Mouse (Mus musculus) right cerebral cortex, postnatal 4 days (tissue): ENCODE measurements around the gene Scn4a.
A peak's percentile ranks its signal among the peaks of the same experiment; 100 is the strongest.
"Not testable (repeated sequence)": the region's sequence is repeated elsewhere in the genome, so short reads cannot be mapped to it uniquely, and the experiment has no call there.

Experiments used
- DNase-seq: peaks from one replicate; pipeline ENCODE4 v3.0.0-alpha.2; 2022

Scn4a gene

DNA sequence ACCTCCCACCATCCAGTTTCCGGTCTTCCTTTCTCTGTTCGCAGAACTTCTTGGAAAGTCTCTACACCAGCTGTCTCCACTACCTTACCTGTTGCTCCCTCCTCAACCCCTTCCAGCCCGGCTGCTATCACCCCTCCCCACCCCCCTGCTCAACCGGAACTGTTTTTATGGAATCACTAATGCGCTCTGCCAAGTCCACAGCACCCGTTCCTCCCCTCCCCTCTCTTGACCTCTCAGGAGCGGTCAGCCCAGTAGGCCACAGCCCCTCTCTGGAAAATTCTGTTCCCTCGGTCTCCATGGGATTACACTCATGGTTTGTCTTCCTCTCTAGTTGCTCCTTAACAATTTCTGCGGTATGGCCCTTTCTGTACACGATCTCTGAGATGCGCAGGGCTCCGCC, at the start of gene Scn4a:
Gene Scn4a (minus strand): TSS at position 101 of the 400 bp plus-strand sequence.
- no peak for DNase-seq

DNA sequence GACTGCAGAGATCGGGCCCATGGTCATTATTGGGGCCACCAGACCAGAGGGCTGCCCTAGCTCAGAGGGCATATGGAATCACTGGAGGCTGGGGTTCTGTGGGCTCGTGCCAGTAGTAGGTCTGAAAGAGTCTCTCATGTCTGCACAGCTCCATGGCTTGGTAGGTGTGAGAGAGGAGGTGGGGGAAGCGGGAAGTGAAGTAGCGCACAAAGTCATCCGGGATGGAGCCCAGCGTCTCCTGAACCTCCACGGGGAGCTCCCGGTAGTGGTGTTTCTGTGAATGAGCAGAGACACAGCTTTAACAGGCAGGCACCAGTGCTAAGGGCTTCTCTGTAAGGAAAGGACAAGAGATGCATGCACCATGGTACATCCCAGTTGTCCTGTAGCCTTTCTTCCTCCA, 45.4 kb upstream of the Scn4a start:
- no peak for DNase-seq

DNA sequence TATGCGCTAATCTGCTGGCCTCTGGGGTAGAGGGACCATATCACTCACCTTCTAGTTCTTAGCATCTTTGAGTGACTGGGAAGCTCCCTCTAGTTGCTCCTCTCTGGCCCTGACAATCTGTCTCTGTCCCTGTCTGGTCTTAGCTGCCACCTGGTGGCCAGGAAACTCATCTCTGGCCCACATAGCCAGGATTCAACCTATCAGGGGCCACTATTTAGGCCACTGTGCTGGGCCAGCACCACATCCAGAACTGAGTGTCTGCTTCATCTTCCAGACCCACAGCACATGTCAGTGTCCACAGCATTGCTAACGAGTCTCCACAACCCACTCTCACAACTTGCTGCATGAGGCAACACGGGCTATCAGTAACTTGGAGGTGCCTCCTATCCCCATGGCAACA, 44.6 kb upstream of the Scn4a start:
- no peak for DNase-seq

DNA sequence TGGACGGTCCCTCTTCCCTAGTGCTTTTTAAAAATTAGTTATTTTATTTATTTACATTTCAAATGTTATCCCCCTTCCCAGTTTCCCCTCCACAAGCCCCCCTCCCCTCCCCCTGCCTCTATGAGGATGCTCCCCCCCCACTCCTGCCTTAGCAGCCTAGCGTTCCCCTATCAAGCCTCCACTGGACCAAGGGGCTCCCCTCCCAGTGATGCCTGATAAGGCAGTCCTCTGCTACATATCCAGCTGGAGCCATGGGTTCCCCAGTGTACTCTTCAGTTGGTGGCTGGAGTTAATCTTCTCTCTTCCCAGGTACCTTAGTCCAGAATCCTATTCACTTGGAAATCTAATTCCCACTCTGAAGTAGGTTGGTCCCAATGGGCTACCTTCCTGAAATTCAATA, 41.0 kb upstream of the Scn4a start:
- DNase-seq = not testable (repeated sequence)

DNA sequence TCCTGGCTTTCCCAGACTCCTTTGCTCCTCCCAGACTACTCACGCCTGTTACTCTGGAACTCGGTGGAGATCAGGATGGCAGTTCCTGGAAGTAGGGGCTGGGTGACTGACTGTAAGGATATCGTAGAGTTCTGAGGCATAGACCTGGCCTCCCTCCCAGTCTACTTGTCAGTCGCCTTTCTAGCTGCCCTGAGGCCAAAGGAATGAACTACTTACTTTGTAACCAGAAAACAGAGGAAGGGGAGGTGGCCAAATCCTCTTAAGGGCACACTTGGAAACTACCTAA, 40.2 kb upstream of the Scn4a start:
- no peak for DNase-seq

DNA sequence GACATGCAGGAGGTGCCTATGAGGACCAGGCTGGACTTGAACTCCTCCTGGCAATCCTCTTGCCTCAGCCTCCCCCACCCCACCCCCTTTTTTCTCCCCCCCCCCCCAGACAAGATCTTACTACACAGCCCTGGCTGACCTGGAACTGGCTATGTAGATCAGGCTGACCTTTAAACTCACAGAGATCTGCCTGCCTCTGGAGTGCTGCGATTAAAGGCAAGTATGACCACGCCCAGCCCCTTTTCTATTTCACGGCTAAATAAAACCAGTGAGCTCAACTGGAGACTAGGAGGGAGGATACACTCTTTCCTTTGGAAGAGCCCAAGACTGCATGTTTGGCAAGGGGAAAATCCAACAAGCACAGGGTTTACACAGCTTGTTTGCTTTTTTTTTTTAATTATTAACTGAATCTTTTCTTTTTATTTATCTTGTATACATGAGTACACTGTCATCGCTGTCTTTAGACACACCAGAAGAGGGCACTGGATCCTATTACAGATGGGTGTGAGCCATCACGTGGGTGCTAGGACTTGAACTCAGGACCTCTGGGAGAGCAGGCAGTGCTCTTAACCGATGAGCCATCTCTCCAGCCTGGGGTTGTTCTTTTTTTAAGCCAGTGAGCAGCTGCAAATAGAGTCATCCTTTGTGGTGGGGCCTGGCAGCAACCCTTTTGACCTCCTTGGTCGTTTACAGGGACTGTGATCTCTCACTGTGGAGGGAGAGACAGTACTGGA, 39.7 kb upstream of the Scn4a start:
- no peak for DNase-seq

DNA sequence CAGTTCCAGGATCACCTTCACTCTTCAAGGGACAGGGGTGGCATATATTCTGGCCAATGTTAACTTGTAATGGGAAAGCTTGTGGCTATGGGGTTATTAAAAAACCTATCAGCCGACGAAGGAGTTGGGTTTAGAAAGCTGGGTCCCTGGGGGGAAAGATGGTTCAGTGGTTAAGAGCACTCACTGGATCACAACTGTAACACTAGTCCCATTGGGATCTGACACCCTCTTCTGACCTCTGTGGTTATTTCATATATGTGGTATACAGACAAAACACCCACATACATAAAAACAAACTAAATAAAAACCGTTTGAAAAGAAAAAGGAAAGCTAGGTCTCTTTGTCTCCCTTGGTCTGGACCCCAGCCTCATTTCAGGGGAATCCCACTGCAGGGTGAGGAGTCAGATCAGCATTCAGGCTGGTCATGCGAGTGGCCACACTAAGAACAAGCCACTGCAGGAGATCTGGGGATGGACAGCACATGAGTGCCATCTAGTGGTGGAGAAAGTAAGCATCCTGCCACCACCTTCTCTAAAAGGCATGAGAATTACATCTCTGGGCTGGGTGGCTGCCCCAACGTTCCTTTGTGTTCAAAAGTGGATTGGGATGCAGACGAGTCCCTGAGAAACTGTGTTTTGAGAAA, 38.6 kb upstream of the Scn4a start:
- DNase-seq = peak; percentile 59

DNA sequence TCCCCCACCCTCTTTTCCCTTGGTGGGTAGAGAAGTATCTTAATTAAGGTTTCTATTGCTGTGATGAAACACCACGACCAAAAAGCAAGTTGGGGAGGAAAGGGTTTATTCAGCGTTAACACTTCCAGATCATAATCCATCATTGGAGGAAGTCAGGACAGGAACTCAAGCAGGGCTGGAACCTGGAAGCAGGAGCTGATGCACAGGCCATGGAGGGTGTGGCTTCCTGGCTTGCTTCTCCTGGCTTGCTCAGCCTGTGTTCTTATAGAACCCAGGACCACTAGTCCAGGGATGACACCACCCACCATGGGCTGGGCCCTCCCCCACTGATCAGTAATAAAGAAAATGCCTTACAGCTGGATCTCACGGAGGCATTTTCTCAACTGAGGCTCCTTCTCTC, 37.7 kb upstream of the Scn4a start:
- DNase-seq = no peak

DNA sequence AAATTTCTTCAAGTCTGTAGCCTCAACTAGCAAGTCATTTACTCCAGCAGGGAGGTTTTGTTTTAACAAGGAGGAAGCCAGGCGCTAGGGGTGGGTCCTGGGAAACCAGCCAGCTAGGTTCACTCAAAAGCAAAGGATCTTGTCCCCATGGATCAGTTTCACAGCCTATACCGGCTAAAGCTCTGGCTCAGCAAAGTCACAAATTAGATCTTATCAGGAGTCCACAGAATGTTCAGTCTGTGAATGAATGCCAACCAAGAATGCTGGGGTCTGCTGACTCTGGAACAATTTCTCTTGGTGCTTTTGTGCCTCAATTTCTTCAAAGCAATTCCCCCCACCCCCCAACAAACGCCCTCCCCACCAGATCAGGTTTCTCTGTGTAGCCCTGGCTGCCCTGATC, 36.5 kb upstream of the Scn4a start:
- DNase-seq = no peak

DNA sequence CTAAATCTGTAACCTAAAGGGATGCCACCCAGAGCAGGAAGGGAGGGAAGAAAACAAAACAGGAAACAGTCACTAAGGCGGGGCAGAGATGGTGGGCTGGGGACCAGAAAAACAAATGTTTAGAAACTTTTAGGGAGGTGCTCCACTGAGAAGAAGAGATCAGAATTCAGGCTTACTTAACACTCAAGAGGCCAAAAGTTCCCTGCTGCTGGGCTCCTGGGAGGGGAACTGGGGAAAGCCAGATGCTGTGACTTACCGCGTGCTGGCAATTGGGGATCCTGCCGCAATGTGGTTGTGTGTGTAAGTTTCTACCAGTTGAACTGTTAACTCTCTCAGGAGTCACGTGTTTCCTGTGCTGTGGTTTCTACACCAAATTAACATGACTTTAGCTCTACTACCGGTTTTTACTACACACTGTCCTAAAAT, 34.7 kb upstream of the Scn4a start, which contains the start of gene Icam2:
Gene Icam2 (minus strand): TSS at position 285 of the 426 bp plus-strand sequence.
- DNase-seq = no peak

DNA sequence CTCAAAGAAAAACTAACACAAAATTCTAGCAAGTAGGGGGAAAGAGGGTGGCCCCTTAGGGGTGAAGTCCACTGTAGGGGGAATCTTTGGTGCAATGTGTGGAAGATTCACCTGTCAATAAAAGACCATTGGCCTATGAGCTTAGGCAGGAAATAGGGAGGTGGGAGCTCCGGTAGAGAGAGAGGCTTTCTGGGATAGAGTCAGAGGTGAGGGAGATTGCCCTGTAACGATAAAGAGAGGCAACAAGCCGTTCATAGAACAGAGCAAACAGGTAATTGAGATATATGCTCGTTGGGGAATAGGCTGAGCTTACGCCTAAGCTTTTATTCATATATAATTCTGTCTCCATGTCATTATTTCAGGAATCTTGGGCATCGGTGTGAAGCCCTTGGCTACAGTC, 33.9 kb upstream of the Scn4a start:
- no peak for DNase-seq

DNA sequence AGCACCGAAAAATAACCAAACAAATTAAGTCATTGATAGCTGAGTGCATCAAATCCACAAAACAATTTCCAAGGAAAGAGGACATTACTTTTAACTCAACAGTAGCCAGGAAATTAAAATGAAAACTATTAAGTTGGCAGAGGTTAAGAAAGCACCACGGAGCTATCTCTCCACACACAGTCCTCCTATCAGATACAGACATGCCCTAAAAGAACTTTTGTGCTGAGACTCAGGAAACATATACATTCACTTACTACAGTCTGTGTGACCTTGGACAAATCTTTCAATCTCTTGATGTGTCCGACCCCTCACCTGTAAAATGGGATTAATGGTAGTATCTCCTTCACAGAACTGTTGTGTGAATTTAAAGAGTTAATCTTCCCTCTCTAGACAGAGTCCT, 33.3 kb upstream of the Scn4a start:
- no peak for DNase-seq

DNA sequence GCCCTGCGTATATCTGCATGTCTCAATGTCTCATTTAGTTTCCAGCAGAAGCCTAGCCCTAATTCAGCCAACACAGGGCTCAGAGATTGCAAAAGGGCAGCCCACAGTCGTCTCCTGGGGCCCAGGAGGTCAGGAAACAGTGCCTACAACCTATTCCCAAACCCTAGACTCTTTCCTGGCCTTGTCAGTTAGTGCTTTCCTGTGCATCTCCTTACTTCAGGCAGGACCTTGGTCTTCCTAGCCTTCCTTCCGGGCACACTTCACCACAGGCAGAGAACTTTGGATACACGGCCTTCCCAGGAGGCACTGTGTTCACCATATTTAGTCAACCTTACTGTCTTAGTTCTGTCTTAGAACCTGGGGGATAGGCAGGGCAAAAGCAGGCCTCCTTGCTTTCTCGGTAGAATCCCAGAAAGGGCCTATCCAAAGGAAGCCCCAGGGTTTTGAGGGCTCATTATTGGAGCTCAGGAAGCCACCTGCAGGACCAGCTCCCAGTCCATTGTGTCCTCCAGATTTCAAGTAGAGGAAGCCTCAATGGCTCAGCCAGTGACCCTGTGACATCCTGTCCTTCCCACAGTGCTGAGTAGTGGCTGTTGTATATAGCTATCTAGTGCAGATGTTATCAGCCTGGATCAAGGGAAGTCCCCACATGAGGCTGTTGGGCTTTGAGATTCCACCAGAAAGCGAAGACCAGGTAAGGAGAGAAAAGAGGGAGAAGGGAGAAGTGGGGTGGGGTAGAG, 30.1 kb upstream of the Scn4a start:
- DNase-seq = no peak

DNA sequence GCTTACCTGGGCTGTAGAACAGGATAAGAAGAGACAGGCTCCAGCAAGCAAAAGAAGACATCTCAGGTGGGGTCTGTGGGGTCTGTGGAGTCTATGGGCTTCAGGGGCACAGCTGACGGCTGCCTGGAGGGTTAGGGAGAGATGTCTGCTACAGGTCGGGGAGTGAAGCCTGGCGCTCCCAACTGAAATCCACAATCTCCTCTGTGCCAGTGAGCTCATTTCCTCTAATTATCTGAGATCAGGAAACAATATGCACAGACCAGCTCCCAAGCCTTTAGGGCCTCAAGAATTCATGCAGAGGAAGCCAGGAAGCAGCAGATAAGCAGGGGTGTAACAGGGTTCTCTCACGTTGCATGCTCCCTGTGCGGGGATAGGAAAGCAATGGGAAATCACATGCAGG, 29.3 kb upstream of the Scn4a start:
- DNase-seq = no peak

DNA sequence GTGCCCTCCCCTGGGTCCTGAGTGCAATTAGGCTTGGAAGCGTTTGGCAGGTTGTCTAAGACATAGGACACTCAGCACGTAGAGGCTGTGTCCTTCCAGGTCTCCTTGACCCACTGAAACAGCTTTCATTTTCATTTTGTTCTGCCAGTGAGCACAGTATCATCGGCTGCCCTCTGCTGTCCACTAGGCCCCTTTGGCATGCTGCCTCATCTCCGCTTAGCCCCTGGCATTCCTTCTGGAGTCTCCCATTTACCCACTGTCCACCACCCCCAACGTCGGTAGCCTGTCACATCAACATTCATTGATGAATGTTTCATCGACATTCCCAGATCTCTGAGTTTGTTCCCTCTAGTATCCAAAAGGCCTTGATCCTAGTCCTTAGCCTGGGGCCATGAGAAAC, 28.8 kb upstream of the Scn4a start:
- DNase-seq = no peak

DNA sequence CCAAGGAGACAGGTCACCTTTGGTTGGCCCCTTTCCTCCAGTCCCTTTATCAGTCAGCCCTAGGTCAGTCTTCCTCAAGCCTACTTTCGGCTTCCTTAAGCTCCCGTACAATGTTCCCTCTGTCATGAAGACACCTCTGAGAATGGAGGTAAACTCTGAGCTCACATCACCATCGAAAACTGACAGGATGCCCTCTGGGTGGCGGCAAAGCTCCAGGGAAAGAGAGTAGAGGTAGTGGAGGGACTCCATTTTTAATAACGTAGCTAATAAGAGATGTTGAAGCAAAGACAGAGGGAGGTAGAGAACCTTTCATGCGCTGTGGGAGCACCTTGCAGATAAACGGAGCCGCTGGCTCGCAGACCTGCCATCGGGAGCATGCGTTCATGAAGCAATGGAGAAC, 27.9 kb upstream of the Scn4a start:
- no peak for DNase-seq

DNA sequence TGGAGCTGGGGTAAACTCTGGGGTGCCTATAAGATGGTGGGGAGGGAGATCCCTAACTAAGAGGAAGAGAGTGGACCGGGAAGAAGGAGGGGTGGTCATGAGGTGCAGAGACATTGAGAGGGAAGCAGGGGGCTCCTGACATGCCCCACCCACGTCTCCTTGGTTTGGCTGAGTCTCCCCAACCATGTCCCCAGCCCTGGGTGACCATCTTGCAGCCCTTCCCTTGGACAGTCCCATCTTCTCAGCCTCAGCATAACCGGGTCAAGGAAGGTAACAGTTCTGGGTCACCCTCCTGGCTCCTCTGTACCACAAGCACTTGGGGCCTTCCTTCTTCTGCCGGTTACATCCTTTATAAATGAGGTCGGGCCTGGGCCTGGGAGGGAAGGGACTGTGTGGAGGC, 21.9 kb upstream of the Scn4a start:
- DNase-seq = no peak

DNA sequence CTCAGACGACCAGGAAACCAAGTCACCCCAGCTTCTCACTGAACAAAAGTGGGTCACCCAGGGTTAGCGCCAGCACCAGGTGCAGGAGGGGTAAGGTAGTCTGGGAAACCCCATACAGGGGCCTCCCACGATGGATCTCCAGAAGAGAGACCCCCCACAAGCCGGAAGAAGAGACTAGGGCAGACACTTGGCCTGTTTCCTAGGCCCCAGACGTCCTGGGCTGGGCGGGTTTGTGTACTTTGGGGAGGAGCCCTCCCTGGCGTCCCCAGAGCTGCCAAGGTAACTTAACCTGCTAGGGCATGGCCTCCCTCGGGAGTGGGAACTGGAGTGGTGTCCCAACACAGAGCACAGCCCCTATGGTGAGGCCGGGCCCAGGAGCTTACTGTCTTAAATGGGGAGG, 21.5 kb upstream of the Scn4a start:
- no peak for DNase-seq

DNA sequence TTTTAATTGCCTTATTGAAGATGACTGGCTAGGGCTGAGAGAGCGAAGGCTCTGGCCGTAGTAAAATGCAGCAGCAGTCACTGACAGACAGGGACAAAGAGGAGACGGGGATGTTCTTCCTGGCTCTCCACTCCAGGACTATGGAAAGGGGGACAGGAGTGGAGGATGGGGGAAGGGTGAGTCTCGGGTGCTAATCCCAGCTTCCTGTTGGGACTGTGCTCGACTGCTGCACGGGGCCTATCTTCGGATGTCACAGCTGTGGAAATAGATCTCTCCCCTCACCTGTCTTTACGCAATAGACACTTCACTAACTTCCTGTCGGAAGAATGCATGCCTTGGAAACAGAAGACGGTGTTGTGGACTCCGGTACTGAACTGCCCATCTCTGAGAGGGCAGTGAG, 20.9 kb upstream of the Scn4a start:
- DNase-seq = no peak

DNA sequence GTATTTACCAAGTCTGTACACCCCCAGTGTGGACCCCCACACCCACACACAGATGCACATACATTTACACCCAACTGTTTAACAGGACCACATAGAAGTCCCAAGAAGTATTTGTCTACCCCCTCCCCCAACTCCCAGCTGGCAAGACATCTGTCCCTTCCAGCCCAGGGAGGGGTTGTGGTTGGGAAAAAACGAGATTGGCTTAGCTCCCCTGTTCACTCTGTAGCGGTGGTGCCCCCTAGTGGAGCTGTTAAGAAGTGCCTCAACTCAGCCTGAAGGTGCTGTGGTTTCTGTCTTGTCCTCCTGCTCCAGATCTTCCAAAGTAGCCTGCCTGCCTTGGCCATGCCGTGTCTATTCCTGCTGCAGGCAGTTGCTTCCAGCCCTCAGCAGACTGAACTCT, 13.2 kb upstream of the Scn4a start:
- peak; percentile 77 for DNase-seq

DNA sequence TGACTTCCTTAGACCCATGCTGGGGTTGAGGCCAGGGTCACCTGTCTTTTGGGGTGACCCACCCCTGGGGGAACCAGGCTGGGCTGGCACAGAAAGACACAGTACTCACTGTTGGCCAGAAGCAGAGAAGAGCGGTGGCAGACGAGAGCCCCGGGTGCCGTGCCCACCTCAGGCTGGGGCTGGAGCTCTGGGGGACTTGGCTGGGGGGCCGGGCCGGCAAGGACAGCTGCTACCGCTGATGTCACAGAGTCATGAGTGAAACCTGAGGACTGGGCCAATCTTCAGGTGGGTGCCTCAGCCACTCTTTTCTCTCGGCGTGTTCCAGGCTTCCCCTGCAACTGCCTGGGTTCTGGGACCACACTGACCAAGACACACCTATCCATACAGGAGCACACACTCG, 12.3 kb upstream of the Scn4a start, which contains the start of gene Prr29:
Gene Prr29 (plus strand): TSS at position 107 of the 400 bp plus-strand sequence.
- DNase-seq = no peak

DNA sequence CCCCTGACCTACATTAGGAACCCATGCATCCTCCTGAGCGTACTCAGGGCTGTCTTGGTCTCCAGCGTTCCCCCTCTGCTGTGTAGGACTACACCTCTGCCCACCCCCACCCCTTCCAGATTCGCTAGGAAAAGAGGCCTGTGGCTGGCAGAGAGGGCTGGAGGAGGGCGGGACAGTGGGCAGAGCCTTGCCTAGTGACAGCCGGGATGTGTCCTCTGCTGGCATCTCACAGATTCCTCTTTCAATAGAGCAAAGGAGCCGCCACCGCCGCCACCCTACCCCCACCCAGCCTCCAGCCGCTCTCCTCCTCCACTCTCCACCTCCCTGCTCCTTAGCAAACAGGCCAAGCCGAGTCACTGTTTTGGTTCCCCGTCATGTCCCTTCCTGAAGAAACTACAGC, 11.6 kb upstream of the Scn4a start:
- peak; percentile 12 for DNase-seq

DNA sequence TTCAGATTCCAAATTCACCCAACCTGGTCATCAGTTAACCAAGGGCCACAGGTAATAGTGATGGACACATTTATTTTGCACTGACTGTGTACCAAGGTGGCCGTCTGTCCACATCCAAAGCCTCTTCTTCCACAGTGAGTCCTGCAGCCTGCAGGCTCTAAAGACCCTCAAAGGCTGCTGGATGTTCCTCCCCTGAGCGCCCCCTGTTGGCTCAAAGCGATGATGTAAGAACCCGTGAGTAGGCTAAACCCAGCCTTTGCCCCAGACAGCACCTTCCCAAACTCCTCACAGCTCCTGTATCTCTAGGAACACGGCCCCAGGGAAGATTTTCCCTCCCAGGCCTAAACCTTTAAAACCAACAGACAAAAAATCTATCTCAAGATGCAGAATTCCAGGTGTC, 6.3 kb upstream of the Scn4a start:
- DNase-seq = no peak
